Mouse (Mus musculus) forebrain, embryonic 16.5 days (tissue): Measurements from ENCODE around the gene Trpm8. TPM values are rescaled to one million over a fixed set of nuclear protein-coding genes. Genes with fewer than 3 reads are reported as not detected.

Experiments
- ATAC-seq: fragments of 200-750 bp; cut with Nextera tagmentation; 2 replicates; pipeline ENCODE4 v1.8.0; 2017; ENCODE audit warnings: mild to moderate bottlenecking, moderate library complexity
- H3K27ac ChIP-seq: fragments of 300-500 bp; sonication (generic); 2 replicates; pipeline ENCODE4 v1.5.1; 2014; ENCODE audit warnings: low read length, control low read depth
- H3K27me3 ChIP-seq: fragments of 300-500 bp; sonication (generic); replicated peaks from 2 replicates; pipeline ENCODE4 v1.6.1; 2014; ENCODE audit warnings: low read length; ENCODE audit not compliant: control insufficient read depth, insufficient read depth
- H3K36me3 ChIP-seq: fragments of 300-500 bp; sonication (generic); 2 replicates; pipeline ENCODE4 v1.6.1; 2014; ENCODE audit not compliant: control insufficient read depth, insufficient read depth
- H3K4me1 ChIP-seq: fragments of 300-500 bp; sonication (generic); replicated peaks from 2 replicates; pipeline ENCODE4 v1.6.1; 2014; ENCODE audit warnings: low read length; ENCODE audit not compliant: control insufficient read depth, insufficient read depth
- H3K4me2 ChIP-seq: fragments of 300-500 bp; sonication (generic); 2 replicates; pipeline ENCODE4 v1.6.1; 2014; ENCODE audit warnings: mild to moderate bottlenecking, low read length, control low read depth
- H3K4me3 ChIP-seq: fragments of 300-500 bp; sonication (generic); replicated peaks from 2 replicates; pipeline ENCODE4 v1.5.1; 2014; ENCODE audit warnings: mild to moderate bottlenecking, low read length, control low read depth
- H3K9ac ChIP-seq: fragments of 300-500 bp; sonication (generic); replicated peaks from 2 replicates; pipeline ENCODE4 v1.6.1; 2014; ENCODE audit warnings: low read depth, low read length, control low read depth
- H3K9me3 ChIP-seq: fragments of 300-500 bp; sonication (generic); 2 replicates; pipeline ENCODE4 v1.6.1; 2016; ENCODE audit warnings: low read length; ENCODE audit not compliant: control insufficient read depth
- WGBS: fragments of 180-500 bp; shearing (Covaris S2); extraction: QIAGEN DNeasy Blood & Tissue Kit; methylation state at CpG from one replicate; pipeline ENCODE4 v1.1.7; 2014; 5-methylcytosine and 5-hydroxymethylcytosine counted together
- polyA plus RNA-seq: library from polyadenylated mRNA; unstranded; fragments of >200 nt; fragmentation: Nextera tagmentation; extraction: Ambion mirVana; gene quantifications from 2 replicates; pipeline ENCODE4 v1.2.1, GENCODE M21; 2015

The Trpm8 gene
- polyA plus RNA-seq, 1 experiment from 2014 or later, result 0.09 TPM

DNA sequence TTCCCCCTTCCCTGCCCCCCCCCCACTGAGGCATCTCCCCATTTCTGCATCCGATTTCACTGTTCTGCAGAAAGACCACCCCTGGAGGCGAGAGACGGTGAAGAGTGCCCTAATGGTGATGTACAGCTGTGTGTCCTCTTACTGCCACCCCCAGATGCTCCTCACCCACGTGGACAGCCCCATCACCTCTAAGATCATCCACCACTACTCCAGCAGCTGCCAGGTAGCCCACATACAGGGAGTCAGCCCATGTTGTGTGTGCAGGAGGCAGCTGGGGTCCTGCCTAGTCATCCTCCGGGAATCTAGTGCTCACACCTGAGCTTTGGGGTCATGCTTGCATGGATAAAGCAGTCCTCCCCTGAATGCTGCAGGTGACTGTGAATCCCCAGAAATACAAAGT lies 33.6 kb upstream of the Trpm8 start:
- no peaks in the 10 kb centered on the region for H3K36me3 ChIP-seq
- H3K4me3 ChIP-seq, result no peak overlapping the region
- H3K9ac ChIP-seq, result no peak overlapping the region
- H3K4me2 ChIP-seq, result no peak overlapping the region
- no peaks in the 10 kb centered on the region for H3K27me3 ChIP-seq
- ATAC-seq, result no peak
- H3K4me1 ChIP-seq, result no peaks in the 10 kb centered on the region
- H3K27ac ChIP-seq, result no peak overlapping the region
- H3K9me3 ChIP-seq, result peaks cover 90% of the 10 kb centered on the region
- WGBS, result 67% methylated on average over 5 of the region's 5 CpGs

DNA sequence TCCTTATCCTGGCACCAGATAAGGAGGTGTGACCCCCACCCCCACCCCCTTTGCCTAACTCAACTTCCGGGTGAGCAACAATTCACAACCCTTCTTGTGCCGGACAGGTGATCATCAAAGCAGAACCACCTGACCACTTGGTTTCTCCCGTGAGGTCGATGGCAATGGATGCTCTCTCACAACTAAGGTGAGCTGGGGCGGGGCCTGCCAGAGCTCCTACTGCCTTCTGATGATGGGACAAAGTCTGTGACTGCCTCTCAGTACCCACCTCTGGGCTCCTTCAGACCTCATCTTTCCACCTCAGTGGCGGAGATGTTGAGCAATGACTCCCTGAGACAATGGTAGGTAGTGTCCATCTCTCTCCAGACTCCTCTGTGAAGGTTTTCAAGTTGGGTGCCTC lies 31.6 kb upstream of the Trpm8 start:
- no peaks in the 10 kb centered on the region for H3K36me3 ChIP-seq
- no peak overlapping the region for H3K27ac ChIP-seq
- no peaks in the 10 kb centered on the region for H3K27me3 ChIP-seq
- ATAC-seq, result no peak
- H3K9me3 ChIP-seq, result peaks cover 90% of the 10 kb centered on the region
- no peak overlapping the region for H3K4me3 ChIP-seq
- H3K4me1 ChIP-seq, result no peaks in the 10 kb centered on the region
- H3K9ac ChIP-seq, result no peak overlapping the region
- H3K4me2 ChIP-seq, result no peak overlapping the region
- 77% methylated on average over 6 of the region's 6 CpGs for WGBS

DNA sequence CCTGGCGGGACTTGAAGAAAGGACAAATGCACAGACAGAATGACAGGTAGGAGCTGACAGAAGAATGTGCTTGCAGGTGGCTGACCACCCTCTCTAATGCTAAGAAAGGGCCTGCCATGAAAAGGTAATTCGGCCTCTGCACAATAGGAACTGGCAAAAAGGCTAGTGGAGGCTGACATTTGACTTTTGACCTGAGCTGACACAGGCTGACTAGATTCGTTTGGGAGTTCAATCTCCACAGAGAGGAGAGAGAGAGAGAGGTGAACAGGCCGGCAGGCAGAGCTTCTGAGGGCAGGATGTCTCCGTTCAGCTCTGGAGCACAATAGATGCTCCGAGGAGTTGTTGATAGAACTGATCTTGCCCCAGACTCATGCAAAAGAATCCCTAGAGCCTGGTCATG lies 31.1 kb upstream of the Trpm8 start:
- no peak overlapping the region for H3K9ac ChIP-seq
- no peak for ATAC-seq
- no peaks in the 10 kb centered on the region for H3K27me3 ChIP-seq
- 46% methylated on average over 6 of the region's 6 CpGs for WGBS
- H3K27ac ChIP-seq, result no peak overlapping the region
- H3K4me3 ChIP-seq, result no peak overlapping the region
- H3K9me3 ChIP-seq, result peaks cover 90% of the 10 kb centered on the region
- no peaks in the 10 kb centered on the region for H3K36me3 ChIP-seq
- H3K4me2 ChIP-seq, result no peak overlapping the region
- no peaks in the 10 kb centered on the region for H3K4me1 ChIP-seq

DNA sequence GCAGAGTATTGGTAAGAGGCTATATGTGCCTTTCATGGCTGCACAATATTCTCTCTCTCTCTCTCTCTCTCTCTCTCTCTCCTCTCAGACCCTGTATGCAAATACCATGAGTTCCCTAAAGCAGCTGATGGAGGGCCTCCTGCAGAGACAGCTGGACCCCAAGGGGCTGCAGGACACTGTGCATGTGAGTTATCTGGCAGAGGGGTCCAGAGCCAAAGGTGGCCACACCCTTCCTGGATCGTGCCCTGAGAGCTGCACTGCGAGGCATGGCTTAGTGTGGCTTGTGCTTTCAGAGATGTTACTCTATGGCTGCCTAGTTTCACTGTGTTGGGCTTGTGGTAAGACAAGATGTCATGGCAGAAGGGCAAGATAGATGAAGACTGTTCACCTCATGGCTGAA lies 29.8 kb upstream of the Trpm8 start:
- Histone ChIP-seq H3K4me2 (no peak overlapping the region), H3K27me3 (no peaks in the 10 kb centered on the region), H3K36me3 (no peaks in the 10 kb centered on the region), H3K4me3 (no peak overlapping the region), H3K27ac (no peak overlapping the region), H3K9me3 (peaks cover 92% of the 10 kb centered on the region), H3K4me1 (no peaks in the 10 kb centered on the region), H3K9ac (no peak overlapping the region)
- ATAC-seq, result no peak
- WGBS, result 49% methylated on average over 2 of the region's 2 CpGs

DNA sequence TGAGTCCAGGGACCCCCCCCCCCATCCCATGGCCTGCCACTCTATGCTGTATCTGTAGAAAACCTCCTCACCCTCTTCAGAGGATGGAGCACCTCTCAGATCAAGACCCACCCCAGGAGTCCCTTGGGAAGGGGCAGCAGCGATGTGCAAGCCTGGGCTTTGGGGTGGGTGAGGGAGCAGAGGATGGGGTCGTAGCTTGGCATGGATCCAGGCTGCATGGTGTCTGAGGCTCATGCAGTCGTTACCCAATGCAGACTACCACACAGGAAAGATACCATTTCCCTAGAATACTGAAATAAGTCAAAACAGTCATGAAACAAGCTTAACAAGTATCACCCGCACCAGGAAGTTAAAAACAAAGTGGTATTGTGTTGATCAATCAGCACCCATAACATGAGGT lies 28.8 kb upstream of the Trpm8 start:
- H3K4me1 ChIP-seq, result no peaks in the 10 kb centered on the region
- no peak overlapping the region for H3K27ac ChIP-seq
- no peak overlapping the region for H3K4me3 ChIP-seq
- H3K4me2 ChIP-seq, result no peak overlapping the region
- H3K27me3 ChIP-seq, result no peaks in the 10 kb centered on the region
- no peak overlapping the region for H3K9ac ChIP-seq
- H3K36me3 ChIP-seq, result no peaks in the 10 kb centered on the region
- 70% methylated on average over 4 of the region's 4 CpGs for WGBS
- peak; percentile 18; the same call in 1 of the 2 replicates for ATAC-seq
- H3K9me3 ChIP-seq, result peaks cover 92% of the 10 kb centered on the region

DNA sequence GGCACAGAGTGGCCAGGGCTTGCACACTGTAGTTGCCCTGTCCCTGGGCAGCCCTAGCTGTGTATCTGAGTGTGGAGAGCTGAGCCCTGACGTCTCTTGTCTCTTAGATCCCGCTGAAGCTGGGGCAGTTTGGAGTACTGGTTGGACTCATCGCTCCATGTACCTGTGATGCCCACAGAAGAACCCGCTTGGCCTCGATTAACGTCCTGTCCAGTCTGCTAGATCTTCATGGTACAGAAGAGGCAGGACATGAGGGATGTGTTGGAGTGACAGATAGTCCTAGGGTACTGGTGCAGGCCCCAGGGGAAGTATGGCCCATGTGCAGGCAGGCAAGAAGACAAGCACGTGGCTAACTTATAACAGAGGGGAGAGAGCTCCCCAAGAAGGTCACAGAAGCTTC lies 27.9 kb upstream of the Trpm8 start:
- no peaks in the 10 kb centered on the region for H3K36me3 ChIP-seq
- WGBS, result 80% methylated on average over 7 of the region's 7 CpGs
- no peak overlapping the region for H3K4me3 ChIP-seq
- no peaks in the 10 kb centered on the region for H3K27me3 ChIP-seq
- H3K4me2 ChIP-seq, result no peak overlapping the region
- no peak for ATAC-seq
- no peak overlapping the region for H3K27ac ChIP-seq
- peaks cover 89% of the 10 kb centered on the region for H3K9me3 ChIP-seq
- H3K9ac ChIP-seq, result no peak overlapping the region
- H3K4me1 ChIP-seq, result no peaks in the 10 kb centered on the region

DNA sequence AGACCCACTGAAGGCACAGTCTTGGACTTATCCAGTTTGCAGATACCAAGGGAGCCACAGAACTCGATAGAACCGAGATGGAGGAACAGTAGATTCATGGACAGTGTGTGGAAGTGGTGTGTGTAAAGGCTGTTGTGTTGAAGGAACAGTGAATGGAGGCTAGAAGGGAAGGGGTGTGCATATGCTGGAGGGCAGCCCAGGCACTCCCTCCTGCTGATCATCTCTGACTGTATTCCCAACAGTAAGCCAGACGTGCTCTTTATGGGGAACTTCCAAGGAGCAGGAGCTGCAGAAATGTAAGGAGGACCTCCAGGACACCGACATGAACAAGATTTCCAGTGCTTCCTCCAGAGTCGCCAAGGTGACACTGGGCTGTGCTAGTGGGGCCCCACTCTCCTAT lies 27.4 kb upstream of the Trpm8 start:
- Histone ChIP-seq H3K9me3 (peaks cover 89% of the 10 kb centered on the region), H3K4me1 (no peaks in the 10 kb centered on the region), H3K36me3 (no peaks in the 10 kb centered on the region), H3K27ac (no peak overlapping the region), H3K4me3 (no peak overlapping the region), H3K9ac (no peak overlapping the region), H3K4me2 (no peak overlapping the region), H3K27me3 (no peaks in the 10 kb centered on the region)
- ATAC-seq, result no peak
- 84% methylated on average over 5 of the region's 5 CpGs for WGBS

DNA sequence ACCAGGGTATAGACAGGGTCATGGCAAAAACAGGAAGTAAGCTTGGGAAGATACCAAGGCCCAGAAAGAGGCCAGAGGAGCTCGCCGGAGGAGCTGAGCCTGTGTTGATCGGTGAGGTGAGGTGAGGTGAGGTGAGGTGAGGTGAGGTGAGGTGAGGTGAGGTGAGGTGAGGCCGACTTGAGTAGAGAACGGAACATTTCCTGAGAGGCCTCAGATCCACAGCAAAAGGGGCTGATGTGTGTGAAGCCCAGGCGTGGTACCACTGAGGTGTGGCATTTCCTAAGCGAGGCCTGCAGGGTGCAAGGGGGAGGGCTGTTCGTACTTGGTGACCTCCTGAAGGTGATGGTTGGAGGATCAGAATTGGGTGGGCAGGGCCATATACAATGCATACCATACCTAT lies 24.4 kb upstream of the Trpm8 start:
- no peaks in the 10 kb centered on the region for H3K27me3 ChIP-seq
- no peak overlapping the region for H3K27ac ChIP-seq
- H3K9ac ChIP-seq, result no peak overlapping the region
- H3K36me3 ChIP-seq, result no peaks in the 10 kb centered on the region
- no peak overlapping the region for H3K4me3 ChIP-seq
- peaks cover 77% of the 10 kb centered on the region for H3K9me3 ChIP-seq
- no peaks in the 10 kb centered on the region for H3K4me1 ChIP-seq
- no peak for ATAC-seq
- H3K4me2 ChIP-seq, result no peak overlapping the region
- WGBS, result 75% methylated on average over 8 of the region's 8 CpGs

DNA sequence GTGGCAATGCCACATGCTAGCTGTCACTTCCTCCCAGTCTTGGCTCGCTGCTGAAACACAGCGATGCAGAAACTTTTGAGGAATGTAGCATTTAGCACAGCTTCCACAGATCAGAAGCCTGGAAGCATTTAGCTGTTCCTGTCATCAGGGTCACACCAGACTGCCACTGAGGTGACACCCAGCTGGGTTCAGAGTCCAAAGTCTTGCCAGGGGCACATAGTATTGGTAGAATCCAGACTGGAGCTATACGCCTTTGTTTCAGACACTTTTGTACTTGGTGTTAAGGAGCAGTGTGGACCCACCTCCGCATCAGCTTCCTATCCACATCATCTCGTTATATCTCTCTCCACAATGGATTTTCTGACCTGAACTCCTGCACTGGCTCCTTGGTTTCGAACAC lies 23.9 kb upstream of the Trpm8 start:
- Histone ChIP-seq H3K4me2 (no peak overlapping the region), H3K4me3 (no peak overlapping the region), H3K36me3 (no peaks in the 10 kb centered on the region), H3K27me3 (no peaks in the 10 kb centered on the region), H3K27ac (no peak overlapping the region), H3K9me3 (peaks cover 72% of the 10 kb centered on the region), H3K9ac (no peak overlapping the region), H3K4me1 (no peaks in the 10 kb centered on the region)
- 71% methylated on average over 6 of the region's 6 CpGs for WGBS
- no peak for ATAC-seq

DNA sequence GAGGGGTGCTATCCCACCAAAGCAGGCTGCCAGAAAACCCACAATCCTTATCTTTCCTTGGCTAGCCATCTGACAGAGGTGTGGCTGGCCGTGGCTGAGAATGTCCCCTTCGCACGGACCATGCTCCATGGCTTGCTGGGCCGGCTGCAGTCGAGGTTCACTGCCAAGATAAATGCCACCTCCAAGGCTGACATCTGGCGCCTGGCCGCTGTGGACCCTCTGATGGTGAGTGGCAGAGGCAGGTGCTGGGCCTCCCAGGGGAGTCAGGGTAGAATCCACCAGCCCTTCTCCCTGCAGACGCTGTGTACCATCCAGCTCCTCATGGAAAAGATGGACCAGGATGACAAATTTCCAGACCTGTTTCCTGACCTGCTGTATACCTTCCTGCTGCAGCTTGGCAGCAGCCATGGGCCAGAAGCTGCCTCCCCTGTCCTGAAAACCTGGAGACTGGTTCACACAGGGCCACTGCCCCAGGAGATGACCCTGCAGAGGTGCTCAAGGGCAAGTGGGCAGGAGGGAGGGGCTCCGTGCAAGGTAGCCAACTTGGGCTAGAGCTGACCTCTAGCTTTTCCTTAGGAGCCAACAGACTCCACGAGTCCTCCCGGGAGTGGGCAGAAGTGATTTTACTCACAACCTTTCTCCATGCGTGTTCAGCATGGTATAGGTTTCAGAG lies 22.5 kb upstream of the Trpm8 start:
- 89% methylated on average over 12 of the region's 12 CpGs for WGBS
- H3K27ac ChIP-seq, result no peak overlapping the region
- no peaks in the 10 kb centered on the region for H3K4me1 ChIP-seq
- H3K36me3 ChIP-seq, result peaks cover under 1% of the 10 kb centered on the region
- no peak overlapping the region for H3K4me3 ChIP-seq
- ATAC-seq, result no peak
- no peak overlapping the region for H3K4me2 ChIP-seq
- no peaks in the 10 kb centered on the region for H3K27me3 ChIP-seq
- H3K9me3 ChIP-seq, result peaks cover 59% of the 10 kb centered on the region
- H3K9ac ChIP-seq, result no peak overlapping the region
